Mouse (Mus musculus) embryo, embryonic 11.5 days (tissue): Measurements from ENCODE around the gene Ergic2.
A peak's percentile ranks its signal among the peaks of the same experiment; 100 is the strongest.

ENCODE experiments used
- DNase-seq: peaks from one replicate; pipeline ENCODE4 v3.0.0-alpha.2; 2012; ENCODE audit warnings: low read depth, low spot score

The Ergic2 gene

DNA sequence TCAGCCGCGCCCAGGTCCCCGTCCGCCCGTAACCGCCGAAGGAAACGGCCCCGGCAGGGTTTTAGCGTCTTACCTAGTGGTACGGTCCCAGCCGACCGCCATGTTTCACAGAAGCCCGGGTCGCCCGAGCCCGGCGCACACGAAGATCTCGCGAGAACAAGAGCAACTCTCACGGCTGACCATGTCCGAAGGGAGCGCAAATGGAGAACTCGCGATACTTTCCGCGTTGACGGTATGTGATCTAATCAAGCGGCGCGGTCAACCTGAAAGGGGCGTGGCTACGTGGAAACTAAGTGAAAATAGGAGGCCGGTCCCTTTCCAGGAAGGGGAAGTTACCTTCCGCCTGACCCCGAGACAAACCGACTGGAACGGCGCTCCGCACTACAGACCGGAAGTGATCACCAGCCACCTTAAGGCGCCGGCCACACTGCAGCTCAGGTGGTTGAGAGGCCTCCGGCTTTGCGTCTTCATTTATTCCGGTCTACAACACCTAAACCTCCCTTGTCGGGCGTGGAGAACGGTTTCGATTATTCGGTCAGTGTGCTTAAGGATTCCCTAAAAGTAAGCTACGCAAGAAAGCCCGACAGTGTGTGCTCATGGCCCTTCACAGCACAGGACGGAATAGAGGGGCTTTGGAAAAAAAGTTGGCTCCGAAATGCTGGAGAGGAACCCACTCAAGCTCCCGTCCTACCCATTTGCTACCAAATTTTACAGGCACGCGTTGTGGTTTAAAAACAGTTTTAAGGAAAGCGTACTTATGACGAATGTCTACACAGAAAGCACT lies at the start of gene Ergic2:
Ergic2 (minus strand) TSS at position 478 of the 784 bp plus-strand sequence.
- DNase-seq = peak; percentile 100

DNA sequence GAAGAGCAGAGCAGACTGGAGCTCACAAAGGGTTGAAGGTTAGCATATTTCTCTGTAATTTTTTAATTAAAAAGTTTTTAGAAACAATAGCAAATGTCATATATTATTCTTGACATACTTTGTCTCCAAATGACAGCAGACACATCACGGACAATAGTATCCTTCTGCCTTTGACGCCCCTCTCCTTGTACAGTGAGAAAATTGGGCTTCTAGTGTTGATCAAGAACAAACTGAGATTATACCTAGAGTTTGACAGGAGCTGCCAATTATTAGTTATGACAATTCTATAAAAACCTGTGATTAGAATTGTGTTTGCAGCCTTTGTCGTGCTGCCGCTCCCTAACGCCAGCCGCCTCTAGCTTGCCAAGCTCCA lies 48.5 kb upstream of the Ergic2 start:
- no peak for DNase-seq

DNA sequence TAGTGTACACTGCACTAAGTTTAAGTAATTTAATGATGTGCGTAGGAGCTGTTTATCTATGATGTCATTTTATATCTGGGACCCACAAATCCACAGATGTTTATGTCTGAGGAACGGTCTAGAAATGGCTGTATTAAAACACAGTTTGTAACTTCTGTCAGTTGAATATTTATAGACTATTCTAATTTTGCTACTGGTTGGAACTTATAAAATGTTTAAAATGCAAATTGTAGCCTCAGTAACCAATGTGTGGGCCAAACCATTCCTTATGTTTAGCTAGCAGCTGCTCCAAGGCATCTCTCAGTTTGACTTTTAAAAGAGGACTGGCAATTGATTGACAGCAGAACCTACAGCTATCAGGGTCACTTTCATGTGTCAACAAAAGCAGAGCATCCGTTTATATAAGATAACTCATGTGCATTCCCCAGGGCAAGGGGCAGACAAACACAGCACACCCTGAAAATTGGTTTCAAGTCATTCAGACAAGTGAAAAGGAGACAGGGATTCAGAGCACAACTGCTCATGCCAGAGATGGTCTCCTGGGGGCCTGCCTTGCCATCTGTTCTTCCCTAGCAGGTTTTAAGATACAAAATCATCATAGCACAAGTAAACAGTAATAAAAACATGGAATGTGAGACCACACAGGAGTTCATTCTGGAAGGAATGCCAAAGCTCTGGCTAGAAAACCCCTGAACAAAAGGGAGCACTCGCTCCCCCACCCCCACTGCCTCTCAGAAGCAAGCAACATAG lies 48.0 kb upstream of the Ergic2 start:
- DNase-seq = peak; percentile 19

DNA sequence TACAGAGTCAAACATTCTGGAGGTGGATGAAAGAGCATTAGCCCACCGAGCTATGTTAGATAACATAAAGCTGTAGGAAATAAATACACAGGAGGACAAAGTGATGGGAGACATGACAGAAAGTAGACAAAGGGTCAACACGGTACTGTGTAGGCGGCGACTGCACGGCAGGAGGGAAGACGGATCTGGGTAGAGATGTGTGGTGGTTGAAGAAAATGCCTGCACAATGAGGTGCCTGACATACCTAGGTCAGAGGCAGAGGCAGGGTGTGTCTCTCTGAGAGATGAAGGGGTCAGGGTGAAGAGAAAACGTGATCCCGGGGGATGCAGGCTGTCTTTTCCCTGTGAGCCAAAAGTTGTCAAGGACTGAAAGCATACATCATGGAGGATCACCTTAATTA lies 46.9 kb upstream of the Ergic2 start:
- no peak for DNase-seq

DNA sequence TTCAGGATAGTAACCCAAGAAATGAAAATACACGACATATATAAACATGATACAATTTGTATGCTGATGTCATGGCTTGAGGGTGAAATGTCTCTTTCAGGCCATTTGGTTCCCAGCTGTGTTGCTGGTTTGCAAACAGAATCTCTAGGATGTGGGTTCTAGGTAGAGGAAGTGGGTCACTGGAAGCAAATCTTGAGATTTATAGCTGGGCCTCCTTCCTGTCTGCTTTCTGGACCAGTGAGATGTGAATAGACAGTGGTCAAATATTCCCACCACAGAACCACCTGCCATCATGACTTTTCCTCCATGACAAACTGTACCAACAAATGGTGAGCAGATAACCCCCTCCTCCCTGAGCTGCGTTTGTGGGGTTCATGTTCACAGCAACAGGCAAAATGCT lies 45.6 kb upstream of the Ergic2 start:
- no peak for DNase-seq

DNA sequence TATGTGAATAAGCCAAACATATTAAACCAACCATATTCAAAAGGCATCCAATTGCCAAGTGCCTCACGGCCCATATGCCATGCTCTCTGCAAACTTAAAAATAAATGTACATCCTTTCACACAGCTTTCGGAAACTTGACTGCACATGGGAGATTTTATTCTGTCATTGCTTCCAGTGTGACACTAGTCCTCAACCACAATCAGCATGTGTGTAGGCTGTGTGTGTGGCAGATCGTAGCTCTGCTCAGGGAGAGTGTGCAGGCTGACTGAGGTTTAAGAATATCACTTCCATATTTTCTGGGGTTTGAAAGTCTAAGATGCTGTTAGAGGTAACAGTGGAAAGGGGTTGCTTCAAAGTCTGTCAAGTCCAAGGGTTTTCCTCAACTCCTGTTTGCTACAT lies 43.9 kb upstream of the Ergic2 start:
- DNase-seq = no peak

GRCm38 (mm10) chr6:148255395-148256053 lies 43.4 kb upstream of the Ergic2 start:
- DNase-seq = no peak

- no peak for DNase-seq
Measured at GRCm38 (mm10) chr6:148249221-148249620, 37.0 kb upstream of the Ergic2 start.

DNA sequence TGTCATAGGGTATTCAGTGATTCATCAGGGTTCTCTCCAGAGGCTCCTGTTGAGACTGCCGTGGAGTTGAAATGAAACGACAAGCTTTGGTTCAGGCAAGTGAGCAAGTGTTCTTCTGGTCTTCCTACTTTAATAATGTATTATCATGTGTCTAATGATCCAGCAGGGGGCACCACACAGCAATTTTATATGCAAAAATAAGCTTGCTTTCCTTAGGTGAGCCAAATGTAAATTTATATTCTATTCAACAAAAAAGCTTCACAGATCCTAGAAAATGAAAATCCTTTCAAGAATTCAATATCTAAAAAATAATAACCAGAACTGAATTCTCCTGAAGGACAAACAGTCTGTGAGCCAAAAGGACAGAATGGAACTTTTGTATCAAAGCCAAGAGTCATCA lies 36.5 kb upstream of the Ergic2 start:
- DNase-seq = peak; percentile 41

DNA sequence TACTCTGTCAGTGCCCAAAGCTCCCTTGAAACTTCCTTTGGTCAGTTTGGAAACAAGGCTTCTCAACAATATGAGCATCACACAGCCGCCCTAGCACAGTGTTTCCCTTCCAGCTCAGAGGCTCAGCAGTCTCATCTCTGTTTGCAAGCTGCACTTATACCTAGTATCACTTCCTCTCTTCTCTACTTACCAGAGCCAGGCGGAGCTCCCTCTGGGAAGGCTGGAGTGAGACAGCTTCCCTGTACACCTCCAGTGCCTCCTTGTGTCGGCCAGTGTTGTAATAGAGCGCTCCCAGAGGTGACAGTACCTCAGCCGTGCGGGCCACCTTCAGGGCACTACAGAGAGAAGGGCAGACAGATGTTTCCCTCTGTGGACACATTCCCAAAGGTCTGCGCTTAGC lies 34.4 kb upstream of the Ergic2 start:
- no peak for DNase-seq

DNA sequence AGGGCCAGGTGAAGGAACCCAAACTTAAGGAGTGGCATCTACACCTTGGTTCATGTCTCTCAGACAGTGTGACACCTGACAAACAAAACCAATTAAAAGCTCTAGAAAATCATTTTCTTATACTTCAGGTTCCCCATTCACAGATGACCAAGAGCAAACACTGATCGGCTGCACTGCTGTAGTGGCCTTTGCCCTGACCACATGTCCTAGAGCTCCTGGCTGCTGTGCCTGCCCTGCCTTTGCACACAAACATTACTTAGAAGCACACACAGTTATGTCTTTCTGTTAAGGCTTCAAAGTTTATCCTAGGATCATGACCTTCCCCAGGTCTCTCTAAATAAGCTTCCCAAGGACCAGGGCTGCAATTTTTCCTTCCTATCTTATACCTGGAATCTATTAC lies 32.7 kb upstream of the Ergic2 start:
- DNase-seq = no peak

- no peak for DNase-seq
Measured at GRCm38 (mm10) chr6:148242304-148242703, 30.1 kb upstream of the Ergic2 start.

DNA sequence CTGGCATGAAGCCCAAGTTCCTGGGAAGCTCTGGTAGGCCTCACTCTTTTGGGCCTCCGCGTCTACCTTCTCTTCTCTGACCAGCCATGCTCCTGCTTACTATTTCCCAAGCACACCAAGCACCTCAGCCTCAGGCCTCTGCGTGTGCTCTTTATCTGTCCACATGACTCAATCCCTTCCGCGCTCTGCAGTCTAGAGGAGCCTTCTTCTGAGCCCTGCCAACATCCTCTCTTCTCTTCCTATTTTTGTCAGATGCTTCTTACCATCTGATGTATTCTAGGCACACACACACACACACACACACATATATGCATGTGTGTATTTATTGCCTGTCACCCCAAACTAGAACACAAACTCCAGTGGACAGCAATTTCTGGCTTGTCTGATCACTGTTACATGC lies 29.5 kb upstream of the Ergic2 start:
- no peak for DNase-seq

- no peak for DNase-seq
Measured at GRCm38 (mm10) chr6:148239311-148239710, 27.1 kb upstream of the Ergic2 start.

GRCm38 (mm10) chr6:148237453-148237852 lies 25.3 kb upstream of the Ergic2 start:
- DNase-seq = no peak

DNA sequence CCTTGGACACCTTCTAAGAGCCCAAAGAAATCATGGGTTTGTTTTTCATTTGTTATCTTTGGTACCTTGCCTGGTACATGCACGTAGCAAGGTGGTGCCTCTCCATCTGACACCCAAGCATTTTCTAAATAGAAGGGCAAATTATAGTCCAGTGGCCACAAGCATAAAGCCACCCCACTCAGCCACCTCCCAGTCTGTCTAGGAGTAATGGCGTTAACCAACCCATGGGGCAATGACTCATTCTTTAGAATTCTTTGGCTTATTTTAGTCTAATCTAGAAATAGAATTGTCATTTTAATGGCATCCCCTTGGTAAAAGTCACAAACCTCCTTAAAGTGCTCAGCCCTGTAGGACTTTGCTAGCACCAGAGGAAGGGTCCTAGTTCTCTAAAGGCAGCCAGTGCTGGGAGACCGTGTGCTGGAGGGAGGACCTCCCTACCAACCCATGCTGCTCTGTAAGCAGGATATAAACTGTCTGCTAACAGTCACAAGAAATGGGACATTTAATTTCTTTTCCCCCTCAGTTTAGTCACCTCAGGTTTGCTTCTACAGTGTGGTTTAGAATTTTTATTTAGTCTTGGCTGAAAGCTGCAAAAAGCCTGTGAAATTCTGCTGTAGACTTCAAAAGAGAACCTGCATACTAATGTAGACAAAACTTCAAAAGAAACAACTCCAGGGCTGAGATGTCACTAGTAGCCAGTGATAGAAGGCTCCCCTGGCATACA lies 22.1 kb upstream of the Ergic2 start:
- DNase-seq = no peak

DNA sequence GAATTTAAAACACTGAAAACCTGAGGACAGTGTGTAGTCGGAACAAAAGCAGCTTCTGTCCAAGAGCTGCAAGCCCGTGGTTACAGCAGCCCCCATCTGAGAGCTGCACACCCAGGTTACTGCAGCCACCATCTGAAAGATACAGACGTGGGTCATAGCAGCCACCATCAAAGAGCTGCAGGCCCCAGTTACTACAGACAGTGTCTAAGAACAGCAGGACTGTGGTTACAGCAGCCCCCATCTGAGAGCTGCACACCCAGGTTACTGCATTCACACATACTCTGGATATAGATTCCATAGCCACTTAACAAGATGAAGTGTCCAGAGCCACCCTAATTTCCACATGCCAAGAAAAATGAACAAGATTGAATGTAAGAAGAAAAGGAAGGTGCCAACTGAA lies 15.4 kb upstream of the Ergic2 start:
- DNase-seq = no peak

- no peak for DNase-seq
Measured at GRCm38 (mm10) chr6:148222686-148223085, 10.5 kb upstream of the Ergic2 start.

DNA sequence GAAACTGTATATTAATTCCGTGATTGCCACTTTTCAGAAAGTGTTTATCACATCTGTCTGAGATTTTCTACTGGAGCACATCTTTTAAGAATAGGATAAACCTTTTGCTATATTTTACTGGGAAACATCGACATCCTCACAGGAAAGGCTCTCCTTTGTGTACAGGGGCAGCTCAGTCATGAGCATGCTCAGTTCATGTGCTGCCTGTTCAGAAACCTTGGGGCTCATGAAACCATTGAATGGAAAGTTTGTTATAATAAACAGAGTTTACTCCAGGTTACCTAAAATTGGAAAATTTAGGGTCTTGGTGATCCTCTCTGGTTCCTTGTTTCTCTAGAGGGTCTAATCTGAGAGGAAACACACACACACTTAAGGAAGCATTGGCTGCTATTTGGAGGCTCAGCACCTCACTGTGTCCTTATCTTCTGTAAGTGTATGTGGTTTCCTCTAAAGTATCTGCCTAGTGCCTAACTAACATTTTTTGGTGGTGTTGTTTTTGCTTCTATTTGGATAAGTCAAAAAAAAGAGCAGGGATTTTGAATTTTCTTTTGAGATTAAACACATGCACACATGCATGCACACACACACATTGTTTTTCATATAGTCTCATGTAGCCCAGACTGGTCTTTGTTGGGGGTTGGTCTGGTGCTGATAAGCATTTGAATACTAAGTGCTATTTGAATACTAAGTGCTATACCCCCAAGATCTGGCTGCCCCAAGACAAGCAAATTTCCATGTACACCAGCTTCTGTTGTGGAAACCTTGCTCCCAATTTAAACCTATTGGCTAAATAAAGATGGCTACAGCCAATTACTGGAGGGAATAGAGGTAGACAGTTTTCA lies 6.3 kb upstream of the Ergic2 start:
- no peak for DNase-seq

GRCm38 (mm10) chr6:148216752-148217151 lies 4.6 kb upstream of the Ergic2 start:
- no peak for DNase-seq

DNA sequence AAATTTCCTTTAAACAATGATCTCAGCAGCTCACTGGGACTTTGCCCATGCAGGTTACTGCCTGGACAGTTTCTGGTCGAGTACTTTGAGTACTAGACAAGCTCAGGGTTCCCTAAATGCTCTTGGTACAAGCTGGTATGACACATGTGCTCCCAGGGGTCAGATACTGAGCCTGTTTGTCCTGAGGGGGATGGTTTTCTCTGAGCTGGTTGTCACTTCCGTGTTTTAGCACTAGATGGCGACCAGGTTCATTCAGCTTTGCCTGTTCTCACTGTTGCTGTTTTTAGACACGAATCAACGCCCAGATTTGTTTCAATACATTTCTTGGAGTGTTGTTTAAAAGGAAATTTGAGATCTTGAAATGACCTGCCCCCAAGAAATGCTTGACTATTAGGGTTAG lies 2.6 kb upstream of the Ergic2 start:
- DNase-seq = no peak
